Mouse (Mus musculus): ENCODE measurements around the gene Hist1h2bc. TPM values are rescaled to one million over a fixed set of nuclear protein-coding genes. Genes with fewer than 3 reads are reported as not detected.
"Not testable (repeated sequence)": the region's sequence is repeated elsewhere in the genome, so short reads cannot be mapped to it uniquely, and the experiment has no call there.

The Hist1h2bc gene
- total RNA-seq, 2 experiments from 2014 or later = 29.7 to 32.4 TPM

DNA sequence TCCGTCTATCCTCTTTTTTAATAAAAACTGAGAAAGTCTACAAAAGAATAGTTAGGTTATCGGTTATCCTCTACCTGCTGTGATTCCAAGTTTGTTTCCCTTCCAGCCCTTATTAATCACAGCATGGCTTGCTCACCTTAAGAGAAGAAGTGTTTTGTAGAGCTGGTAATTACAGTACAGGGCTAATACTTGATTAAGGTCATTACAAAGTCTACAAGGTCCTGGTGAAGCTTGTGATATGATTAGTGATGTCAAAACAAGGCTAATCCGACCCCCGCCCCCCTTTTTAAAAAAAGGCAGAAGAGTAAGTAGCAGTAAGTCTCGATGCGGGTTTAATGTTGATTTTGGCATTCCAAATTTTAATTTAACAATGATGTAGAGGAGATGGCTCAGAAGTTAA, 15.0 kb downstream of the Hist1h2bc start:
- no peak for DNase-seq (ENCODE audit: low spot score in 2 of 2)

DNA sequence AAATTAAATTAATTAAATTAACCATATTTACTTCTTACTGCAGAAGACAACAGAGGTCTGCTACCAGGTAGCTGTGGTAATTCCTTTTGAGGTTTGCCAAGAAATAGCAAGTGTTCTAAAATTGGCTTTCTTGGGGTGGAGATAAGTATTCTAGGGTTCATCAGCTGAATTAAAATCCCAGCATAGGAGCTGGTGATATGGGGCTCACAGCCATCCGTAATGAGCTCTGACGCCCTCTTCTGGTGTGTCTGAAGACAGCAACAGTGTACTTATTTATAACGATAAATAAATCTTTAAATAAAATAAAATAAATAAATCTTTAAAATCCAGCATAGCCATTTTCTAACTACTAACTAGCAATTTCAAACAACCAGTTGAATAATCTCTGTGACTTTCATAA, 15.8 kb downstream of the Hist1h2bc start:
- DNase-seq (ENCODE audit: low spot score in 2 of 2) = no peak

DNA sequence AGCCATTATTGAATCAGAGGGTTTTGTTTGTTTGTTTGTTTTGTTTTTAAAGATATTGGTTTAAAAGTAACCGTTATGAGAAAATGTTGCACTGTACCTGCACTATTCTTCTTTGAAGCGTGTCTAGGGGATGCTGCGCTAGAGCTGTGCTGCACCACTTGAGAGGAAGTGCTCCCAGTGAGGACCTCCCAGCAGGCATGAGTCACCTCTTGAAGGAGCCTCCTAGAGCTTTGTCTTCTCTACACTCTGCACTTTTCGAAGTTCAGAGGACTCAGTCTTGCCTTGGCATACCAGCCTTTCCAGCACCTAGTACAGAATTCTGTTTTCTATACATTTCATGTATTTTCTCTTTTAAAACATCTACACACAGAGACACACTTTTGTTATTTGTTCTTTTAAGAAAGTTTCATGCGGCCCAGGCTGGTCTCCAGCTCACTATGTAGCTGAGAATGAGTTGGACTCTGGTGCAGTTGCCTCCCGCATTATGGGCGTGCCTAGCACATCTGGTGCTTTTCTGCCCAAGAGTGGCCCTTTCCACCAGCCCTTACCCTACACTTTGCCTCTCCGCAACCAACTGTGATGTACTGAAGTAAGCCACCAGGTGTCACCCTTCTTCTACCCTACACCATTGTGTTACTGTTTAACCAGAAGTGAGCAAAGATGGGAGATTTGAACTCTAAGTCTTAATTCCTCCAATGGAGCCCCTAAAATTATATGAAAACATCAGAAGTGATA, 17.0 kb downstream of the Hist1h2bc start:
- DNase-seq (ENCODE audit: low spot score in 2 of 2) = peak; percentile 69 to 72

DNA sequence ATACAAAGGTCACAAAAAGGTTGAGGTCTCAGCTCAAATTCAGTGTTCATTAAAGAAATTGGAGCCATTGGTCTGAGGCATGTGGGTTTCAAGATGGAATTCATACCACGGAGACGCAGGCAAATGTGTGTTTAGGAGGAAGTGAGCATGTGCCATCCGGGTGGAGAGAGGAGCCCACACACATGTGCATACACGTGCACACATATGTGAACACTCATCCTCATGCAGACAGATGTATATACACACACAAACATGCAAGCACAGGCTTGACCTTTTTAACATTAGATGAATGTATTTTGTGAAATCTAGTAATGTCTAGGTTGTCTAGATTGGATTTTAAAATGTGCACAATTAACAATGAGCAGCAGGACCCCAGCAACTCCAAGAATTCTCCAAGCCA, 18.2 kb downstream of the Hist1h2bc start:
- no peak for DNase-seq (ENCODE audit: low spot score in 2 of 2)

GRCm38 (mm10) chr13:23702801-23703200, 18.8 kb downstream of the Hist1h2bc start:
- not testable (repeated sequence) for DNase-seq (ENCODE audit: low spot score in 2 of 2)

- DNase-seq (ENCODE audit: low spot score in 2 of 2) = no peak
These were observed 21.9 kb downstream of the Hist1h2bc start for GRCm38 (mm10) chr13:23705751-23706356.

DNA sequence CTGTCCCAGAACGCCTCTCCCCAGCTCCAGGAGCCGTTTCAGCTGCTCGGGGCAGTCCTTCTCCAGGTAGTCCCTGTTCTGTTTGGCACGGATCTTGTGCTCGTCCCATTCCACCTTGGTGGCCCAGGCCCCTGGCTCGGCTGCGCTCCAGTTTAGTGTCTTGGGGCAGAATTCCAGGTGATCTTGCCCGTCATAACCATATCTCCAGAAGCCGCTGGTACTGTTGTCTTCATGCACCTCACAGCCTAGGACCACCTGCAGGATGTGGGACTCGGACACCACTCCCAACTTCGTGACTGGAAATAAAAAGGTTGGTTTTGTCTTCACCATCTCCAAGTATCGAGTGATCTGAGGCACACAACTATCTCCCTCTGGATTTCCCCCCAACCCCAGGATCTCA, 22.8 kb downstream of the Hist1h2bc start:
- DNase-seq (ENCODE audit: low spot score in 2 of 2) = no peak

DNA sequence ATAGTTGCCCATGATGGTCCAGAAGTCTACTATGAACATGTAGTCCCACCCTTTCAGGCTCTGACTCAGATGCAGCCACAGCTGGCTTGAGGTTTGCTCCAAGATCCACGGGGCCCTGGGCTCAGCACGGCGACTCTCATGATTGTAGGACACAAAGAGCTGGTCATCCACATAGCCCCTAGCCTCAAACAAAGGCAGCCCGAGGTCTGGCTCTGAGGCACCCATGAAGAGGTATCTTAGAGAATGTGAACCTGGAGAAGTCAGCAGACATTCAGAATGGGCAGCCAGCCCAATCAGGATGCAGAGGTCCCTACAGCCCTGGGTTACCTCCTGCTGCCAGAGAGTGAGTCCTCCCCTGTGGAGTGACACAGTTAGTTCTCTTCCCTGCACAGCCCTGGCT, 24.0 kb downstream of the Hist1h2bc start:
- no peak for DNase-seq (ENCODE audit: low spot score in 2 of 2)

- no peak for DNase-seq (ENCODE audit: low spot score in 2 of 2)
These were observed 24.7 kb downstream of the Hist1h2bc start for GRCm38 (mm10) chr13:23708654-23709053.

DNA sequence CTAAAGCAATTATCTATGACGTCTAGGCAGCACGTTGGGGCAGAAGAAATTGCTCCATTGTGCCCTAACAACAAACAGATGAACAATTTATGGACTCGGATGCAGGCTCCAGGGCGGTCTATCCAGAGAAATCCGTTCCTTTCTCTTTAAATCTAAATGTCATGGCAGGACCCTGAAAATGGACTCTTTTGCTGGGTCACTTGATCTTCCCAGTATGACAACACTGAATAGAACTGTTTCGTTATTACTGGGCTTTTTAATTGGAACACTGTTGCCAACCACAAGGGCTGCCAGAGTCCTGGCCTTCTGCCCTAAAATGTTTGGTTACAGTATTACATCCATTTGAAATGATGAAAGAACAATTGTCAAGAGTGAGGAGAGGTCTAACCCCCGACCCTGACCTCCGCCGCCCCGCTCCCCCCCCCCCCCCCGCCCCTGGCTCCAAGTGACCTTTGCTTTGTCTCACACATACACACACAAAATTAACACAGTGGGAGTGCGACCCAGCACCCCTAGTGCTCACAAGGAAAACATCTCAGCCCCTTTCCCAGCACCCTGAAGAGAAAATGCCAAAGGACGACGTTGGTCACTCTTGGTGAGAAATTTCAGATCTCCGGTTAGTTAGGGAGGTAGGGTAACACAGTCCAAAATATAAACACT, 25.8 kb downstream of the Hist1h2bc start:
- no peak for DNase-seq (ENCODE audit: low spot score in 2 of 2)

DNA sequence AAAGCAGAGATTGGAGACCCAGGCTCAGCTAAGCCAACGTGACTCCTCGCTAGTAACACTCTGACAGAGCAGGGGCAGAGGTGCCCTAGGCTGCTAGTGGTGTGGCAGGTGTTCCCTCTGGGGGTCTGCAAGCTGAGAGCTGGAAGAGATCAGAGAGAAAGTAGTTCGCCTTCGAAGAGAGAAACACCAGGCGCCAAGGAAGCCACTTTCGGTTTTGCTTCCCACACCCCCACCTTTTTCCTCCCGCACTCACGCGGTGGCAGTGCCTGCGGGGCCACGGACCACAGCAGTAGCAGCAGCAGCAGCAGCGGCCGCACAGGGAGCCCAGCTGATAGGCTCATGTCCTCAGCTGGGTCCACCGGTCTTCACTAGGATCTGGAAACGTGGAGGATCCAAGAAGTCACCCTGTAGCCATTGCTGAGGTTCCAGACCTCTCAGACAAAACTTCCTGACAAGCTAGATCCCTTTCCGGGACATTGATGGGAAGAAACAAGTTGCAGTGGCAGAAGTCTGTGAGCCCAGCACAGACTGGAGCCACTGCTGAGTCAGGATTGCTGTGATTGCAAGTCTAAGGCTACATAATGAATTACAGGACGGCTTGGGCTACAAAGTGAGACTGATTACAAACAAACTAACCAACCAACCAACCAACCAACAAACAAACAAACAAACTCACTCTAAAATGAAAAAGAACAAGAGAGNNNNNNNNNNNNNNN, 26.5 kb downstream of the Hist1h2bc start, which contains the start of gene Hfe:
TSS of gene Hfe (minus strand) at position 481 of the 716 bp plus-strand sequence.
- DNase-seq (ENCODE audit: low spot score in 2 of 2) = peak; percentile 16 to 42

DNA sequence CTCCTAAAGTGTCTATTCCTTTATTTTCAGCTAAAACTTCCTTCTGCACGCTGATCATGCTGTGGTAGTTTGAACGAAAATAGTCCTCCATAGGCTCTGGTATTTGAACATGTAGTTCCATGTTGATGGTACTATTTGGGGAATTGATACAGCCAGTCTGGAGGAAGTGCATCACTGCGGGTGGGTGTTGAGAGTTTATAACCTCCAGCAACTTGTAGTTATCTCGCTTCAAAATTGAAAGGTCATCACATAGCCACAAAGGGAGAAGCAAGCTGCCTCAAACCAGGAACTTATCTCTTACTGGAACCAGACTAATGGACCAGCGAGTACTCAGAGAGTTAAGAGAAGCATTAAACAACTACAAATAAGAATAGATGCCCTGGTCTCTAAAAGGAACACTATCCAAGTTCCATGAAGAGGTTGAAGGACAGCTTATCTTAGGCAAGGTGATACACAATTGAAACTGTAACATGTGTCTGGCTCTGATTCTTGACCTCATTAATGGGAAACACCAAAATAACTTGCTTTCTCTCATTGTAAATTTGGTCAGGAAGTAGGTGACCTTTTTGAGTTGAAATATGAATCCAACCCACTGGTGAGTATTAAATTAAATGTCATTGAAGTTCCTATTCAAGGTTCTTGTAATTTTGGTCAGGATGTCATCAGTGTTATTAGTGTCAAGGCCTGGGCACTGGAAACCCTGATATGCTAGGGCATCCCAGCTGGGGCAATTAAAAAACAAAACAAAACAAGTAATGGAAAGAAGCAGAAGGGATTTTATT, 32.5 kb downstream of the Hist1h2bc start:
- DNase-seq (ENCODE audit: low spot score in 2 of 2) = no peak

DNA sequence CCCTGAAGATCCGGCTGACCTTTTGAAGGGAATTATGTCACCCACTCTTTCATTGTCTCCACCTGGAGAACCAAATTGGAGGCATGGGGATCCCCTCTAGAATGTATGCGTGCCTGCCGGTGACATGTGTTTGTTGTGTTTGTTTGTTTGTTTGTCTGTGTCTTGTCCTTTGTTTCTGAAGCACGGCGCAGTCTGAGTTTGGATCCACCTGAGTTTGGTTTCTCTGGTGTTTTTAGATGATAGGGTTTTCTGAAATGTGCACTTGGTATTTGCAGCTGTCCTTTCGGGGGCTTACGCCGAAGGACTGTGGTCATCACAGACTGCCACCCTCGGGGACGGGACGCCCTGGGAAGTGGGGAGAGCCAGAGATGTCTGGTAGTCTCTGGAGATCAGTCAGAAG, 33.2 kb downstream of the Hist1h2bc start:
- no peak for DNase-seq (ENCODE audit: low spot score in 2 of 2)

DNA sequence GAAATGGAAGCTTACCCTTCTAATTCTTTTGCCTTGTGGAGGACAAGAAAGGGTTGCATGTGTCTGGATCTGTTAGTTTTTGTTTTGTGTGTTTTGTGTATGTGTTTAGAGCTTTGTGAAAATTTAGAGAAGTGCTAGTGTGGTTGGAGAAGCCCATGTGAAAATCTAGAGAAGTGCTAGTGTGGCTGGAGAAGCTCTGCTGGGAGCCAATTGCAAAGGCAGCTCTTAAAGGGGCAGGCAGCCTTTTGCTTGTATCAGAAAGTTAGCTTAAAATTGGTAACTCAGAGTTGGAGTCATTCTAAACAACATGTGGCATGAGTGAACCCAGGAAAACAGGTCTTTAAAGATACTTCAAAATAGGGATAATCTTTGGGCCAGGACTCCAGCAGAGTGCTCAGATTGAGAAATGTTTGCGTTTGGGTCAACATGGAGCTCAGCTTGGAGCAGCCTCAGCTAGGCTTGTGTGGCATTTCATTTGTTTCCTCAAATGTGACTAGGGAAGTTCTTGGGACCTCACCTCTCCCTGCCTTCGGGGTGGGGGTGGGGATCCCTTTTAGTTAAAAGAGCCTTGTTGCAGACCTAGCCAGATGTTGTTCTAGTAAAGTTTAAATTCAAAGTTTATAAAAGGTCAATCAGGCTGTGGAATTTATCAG, 33.7 kb downstream of the Hist1h2bc start:
- DNase-seq (ENCODE audit: low spot score in 2 of 2) = not testable (repeated sequence)

DNA sequence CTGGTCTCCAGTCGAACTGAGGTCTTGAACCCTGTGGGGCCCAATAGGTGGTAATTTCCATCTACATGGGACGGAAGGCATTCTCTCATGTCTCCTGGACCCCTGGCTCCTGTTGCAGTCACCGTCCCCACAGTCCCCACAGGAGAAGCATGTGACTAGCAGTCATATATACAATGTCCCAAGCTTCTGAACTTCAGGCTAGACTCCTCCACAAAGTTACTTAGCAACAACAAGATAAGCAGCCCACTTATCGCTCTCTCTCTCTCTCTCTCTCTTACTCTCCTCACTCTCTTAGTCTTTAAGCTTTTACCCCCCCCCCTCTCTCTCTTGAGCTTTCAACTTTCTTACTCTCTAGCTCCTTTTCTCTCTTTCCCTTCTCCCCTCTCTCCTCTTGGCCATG, 40.2 kb downstream of the Hist1h2bc start:
- DNase-seq (ENCODE audit: low spot score in 2 of 2) = no peak

DNA sequence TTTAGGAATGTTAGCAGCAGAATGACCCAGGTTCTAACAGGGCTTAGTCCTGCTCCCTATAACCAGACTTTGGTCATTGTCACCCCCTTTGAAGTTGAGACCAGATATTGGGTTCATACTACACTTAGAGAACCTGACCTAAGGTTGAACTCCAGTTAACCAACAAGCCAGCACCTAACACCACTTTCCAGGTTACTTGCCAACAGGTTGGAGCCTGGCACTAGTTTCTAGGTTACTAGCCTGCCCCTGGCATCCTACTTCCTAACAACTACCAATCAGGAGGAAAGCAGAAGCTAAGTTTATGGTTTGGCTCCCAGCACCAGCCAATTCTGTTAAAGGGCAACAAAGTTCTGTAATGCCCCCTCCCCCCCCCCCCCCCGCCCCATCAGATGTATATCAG, 41.2 kb downstream of the Hist1h2bc start:
- no peak for DNase-seq (ENCODE audit: low spot score in 2 of 2)

GRCm38 (mm10) chr13:23728472-23729191, 44.6 kb downstream of the Hist1h2bc start:
- DNase-seq (ENCODE audit: low spot score in 2 of 2) = no peak

- DNase-seq (ENCODE audit: low spot score in 2 of 2) = no peak
These were observed 45.2 kb downstream of the Hist1h2bc start for GRCm38 (mm10) chr13:23729192-23729525.

DNA sequence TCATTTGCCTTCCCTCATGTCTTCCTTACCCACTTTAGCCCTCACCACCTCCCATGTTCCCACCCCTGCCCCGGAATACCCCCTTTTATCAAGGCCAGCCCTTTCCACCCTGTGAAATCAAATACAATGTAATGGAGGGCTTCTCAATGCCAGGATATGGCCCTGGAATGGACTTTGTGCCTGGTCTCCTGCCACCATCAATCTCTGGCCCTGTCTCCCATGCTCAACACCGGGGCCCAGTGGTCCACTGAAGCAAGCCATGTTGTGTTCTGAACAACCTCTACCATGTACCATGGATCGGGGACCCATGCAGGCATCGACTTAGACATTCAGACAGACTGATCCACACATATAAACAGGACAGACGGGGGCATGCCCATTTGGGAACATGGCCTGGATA, 45.7 kb downstream of the Hist1h2bc start:
- no peak for DNase-seq (ENCODE audit: low spot score in 2 of 2)

- no peak for DNase-seq (ENCODE audit: low spot score in 2 of 2)
These were observed 46.5 kb downstream of the Hist1h2bc start for GRCm38 (mm10) chr13:23730479-23730878.

Data from left cerebral cortex, adult 18-20 months (tissue).